In the genomic region with DNA sequence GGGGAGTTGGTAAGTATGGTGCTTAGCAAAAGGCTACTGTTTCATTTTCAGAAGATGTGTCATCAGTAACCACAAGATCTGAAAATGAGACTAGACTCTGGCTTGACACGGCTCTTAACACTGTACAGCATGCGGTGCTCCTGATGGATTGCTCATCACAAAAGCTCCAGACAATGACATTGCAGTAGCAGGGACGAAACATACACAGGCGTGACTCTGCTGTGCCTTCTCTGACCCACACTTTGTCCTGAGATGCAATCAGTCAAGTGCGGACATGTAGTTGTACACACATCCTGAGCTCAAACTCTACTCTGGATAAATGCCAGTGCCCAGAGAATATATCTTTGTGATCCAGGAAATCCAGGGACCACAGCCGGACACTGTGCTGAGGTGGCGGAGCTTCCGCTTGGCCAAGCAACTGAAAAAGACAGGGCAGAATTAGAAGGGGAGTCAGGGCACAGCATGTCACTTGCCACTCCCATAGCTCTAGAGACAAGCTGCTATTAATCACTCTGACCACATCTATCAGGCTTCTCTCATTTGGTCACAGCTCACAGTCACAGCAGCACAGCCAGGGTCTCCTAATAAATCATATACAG, we compare ENCODE assay signal across 9 mouse cellular contexts.
DNase-seq lines count a peak whose midpoint lies in the region; ATAC-seq and TF ChIP-seq lines count a peak whose summit lies in the region.
"Had no signal": no experiment of that assay in that cellular context is flagged by ENCODE, and none has a peak within 500 bp of the region (broad histone marks: within the 10 kb centered on the region; RNA-seq: fewer than 3 reads in every experiment).

No protein-coding gene starts in this region.

- H3K4me3 ChIP-seq in hindbrain, embryonic 14.5 days (replicated peaks; ENCODE audit: low read length): no peak overlapping the region
- H3K4me3 ChIP-seq in lung, embryonic 14.5 days (ENCODE audit: low read depth, low read length): no peak overlapping the region
- no peak overlapping the region for H3K4me3 ChIP-seq in thymus, adult 2 months (ENCODE audit: control insufficient read depth, insufficient read depth, low read length)
- H3K4me3 ChIP-seq: limb, embryonic 13.5 days had no signal

- no peak for TF ChIP-seq POLR2A in thymus, adult 2 months (IDR thresholded peaks at IDR 0.05; ENCODE audit: control insufficient read depth, extremely low read depth, insufficient read depth, low read length, poor library complexity)

- DNase-seq in cerebellum, postnatal 10 days: peak; percentile 33 to 39
- no peak for DNase-seq in cerebellum, postnatal 36 days
- DNase-seq in 3T3-L1 (ENCODE audit: low read depth, low spot score): peak; percentile 97
- DNase-seq in hindbrain, embryonic 14.5 days (ENCODE audit: low spot score): no peak
- peak; percentile 83 for DNase-seq in lung, embryonic 14.5 days
- no peak for DNase-seq in thymus, adult 2 months
- no peak for DNase-seq in gastrocnemius, postnatal 4 days (ENCODE audit: low spot score in 2 of 2)
- no peak for DNase-seq in cerebellum, adult 11-12 months

- no peak for TF ChIP-seq CTCF in lung, embryonic 14.5 days (IDR thresholded peaks at IDR 0.05; ENCODE audit: low read depth)
- TF ChIP-seq CTCF in thymus, adult 2 months (IDR thresholded peaks at IDR 0.05; ENCODE audit: borderline replicate concordance, control insufficient read depth, extremely low read depth, insufficient read depth, low read length, poor library complexity): no peak

- no peak overlapping the region for H3K27ac ChIP-seq in hindbrain, embryonic 14.5 days
- peak overlapping the region; percentile 33 for H3K27ac ChIP-seq in lung, embryonic 14.5 days (ENCODE audit: low read depth)
- no peak overlapping the region for H3K27ac ChIP-seq in thymus, adult 2 months (ENCODE audit: control insufficient read depth, insufficient read depth, low read length)
- H3K27ac ChIP-seq: limb, embryonic 13.5 days had no signal

- H3K27me3 ChIP-seq in hindbrain, embryonic 14.5 days (ENCODE audit: control insufficient read depth, insufficient read depth, low read length): no peaks in the 10 kb centered on the region
- H3K27me3 ChIP-seq in lung, embryonic 14.5 days (ENCODE audit: insufficient read depth, low read length): no peaks in the 10 kb centered on the region
- H3K27me3 ChIP-seq in thymus, adult 2 months (ENCODE audit: control insufficient read depth, insufficient read depth, low read length): no peaks in the 10 kb centered on the region
- H3K27me3 ChIP-seq: limb, embryonic 13.5 days had no signal

- H3K4me2 ChIP-seq in hindbrain, embryonic 14.5 days (replicated peaks): no peak overlapping the region
- H3K4me2 ChIP-seq in lung, embryonic 14.5 days: peak overlapping the region; percentile 10; the same call in 1 of the 2 replicates
- H3K4me2 ChIP-seq: limb, embryonic 13.5 days had no signal

- H3K9me3 ChIP-seq in hindbrain, embryonic 14.5 days (ENCODE audit: control insufficient read depth, low read length): no peaks in the 10 kb centered on the region
- H3K9me3 ChIP-seq in lung, embryonic 14.5 days (ENCODE audit: low read depth, low read length): peaks cover 4% of the 10 kb centered on the region; the same call in 1 of the 2 replicates
- H3K9me3 ChIP-seq: limb, embryonic 13.5 days had no signal

- no peaks in the 10 kb centered on the region for H3K4me1 ChIP-seq in hindbrain, embryonic 14.5 days (replicated peaks; ENCODE audit: control insufficient read depth, insufficient read depth, low read length)
- H3K4me1 ChIP-seq in lung, embryonic 14.5 days (ENCODE audit: insufficient read depth): peaks cover 10% of the 10 kb centered on the region
- no peaks in the 10 kb centered on the region for H3K4me1 ChIP-seq in thymus, adult 2 months (replicated peaks; ENCODE audit: control insufficient read depth, insufficient read depth, low read length)
- H3K4me1 ChIP-seq: limb, embryonic 13.5 days had no signal

- no peak overlapping the region for H3K9ac ChIP-seq in hindbrain, embryonic 14.5 days
- no peak overlapping the region for H3K9ac ChIP-seq in lung, embryonic 14.5 days
- H3K9ac ChIP-seq: limb, embryonic 13.5 days had no signal

- 49% methylated on average over 8 of the region's 8 CpGs for WGBS in hindbrain, embryonic 14.5 days
- WGBS in lung, embryonic 14.5 days: 42% methylated on average over 8 of the region's 8 CpGs
- 92% methylated on average over 8 of the region's 8 CpGs for WGBS in thymus, adult 2 months

- no peaks in the 10 kb centered on the region for H3K36me3 ChIP-seq in hindbrain, embryonic 14.5 days (replicated peaks; ENCODE audit: control insufficient read depth, insufficient read depth)
- no peaks in the 10 kb centered on the region for H3K36me3 ChIP-seq in lung, embryonic 14.5 days (ENCODE audit: insufficient read depth)
- no peaks in the 10 kb centered on the region for H3K36me3 ChIP-seq in thymus, adult 2 months (ENCODE audit: control insufficient read depth, insufficient read depth, low read length)
- H3K36me3 ChIP-seq: limb, embryonic 13.5 days had no signal

- ATAC-seq in hindbrain, embryonic 14.5 days (ENCODE audit: low FRiP score): peak; percentile 46; the same call in 1 of the 2 replicates
- peak; percentile 76 for ATAC-seq in lung, embryonic 14.5 days (ENCODE audit: insufficient read depth)

Comparison
In these comparisons a context has a peak if more than half of its experiments do, and no peak if none do; other contexts are left out.
1. DNase-seq: peak in cerebellum, postnatal 10 days (2 of 2), 3T3-L1 (single experiment) and lung, embryonic 14.5 days (single experiment); none in cerebellum, postnatal 36 days (0 of 2), hindbrain, embryonic 14.5 days (single experiment), thymus, adult 2 months (single experiment), gastrocnemius, postnatal 4 days (0 of 2) and cerebellum, adult 11-12 months (single experiment).